Mouse (Mus musculus): ENCODE measurements around the gene Clasp2.

DNA sequence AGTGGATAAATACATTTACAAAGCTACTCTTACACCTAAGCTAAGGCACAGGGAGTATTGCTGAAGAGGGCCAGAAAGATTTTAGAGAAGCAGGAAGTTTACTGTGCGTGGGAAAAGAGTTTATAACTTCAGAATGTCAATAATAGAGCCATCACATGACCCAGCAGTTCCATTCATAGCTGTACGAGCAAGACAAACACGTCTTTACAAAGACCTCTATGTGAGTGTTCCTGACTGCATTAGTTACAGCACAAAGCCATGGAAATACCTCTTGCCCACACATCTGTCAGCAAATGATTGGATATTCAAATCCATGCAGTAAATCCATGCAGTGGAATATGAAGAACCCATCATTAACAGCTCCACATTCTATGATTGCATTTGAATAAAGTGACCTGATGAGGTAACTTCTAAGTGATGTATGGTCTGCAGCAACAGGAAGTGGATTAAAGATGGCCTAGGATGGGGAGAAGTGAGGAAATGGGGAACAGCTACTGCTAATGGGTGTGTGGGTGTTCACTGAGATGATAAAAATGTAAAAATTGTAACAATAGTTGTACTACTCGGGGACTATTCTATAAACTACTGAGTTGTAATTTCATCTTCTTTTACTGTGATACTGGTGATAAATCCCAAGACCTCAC, 41.2 kb downstream of the Clasp2 start:
- TF ChIP-seq CTCF (IDR thresholded peaks at IDR 0.05; ENCODE audit: low read depth, low read length) (no peak), POLR2A (IDR thresholded peaks at IDR 0.05; ENCODE audit: insufficient read depth, low read length) (no peak), EP300 (IDR thresholded peaks at IDR 0.05; ENCODE audit: insufficient read depth, low read depth, low read length) (no peak)

Measured in ES-Bruce4 (cell line).